Mouse (Mus musculus): ENCODE data around the gene Npat. TPM values are rescaled to one million over a fixed set of nuclear protein-coding genes. Genes with fewer than 3 reads are reported as not detected.
A peak's percentile ranks its signal among the peaks of the same experiment; 100 is the strongest.

Npat gene
- polyA plus RNA-seq, 1 experiment, result not detected

DNA sequence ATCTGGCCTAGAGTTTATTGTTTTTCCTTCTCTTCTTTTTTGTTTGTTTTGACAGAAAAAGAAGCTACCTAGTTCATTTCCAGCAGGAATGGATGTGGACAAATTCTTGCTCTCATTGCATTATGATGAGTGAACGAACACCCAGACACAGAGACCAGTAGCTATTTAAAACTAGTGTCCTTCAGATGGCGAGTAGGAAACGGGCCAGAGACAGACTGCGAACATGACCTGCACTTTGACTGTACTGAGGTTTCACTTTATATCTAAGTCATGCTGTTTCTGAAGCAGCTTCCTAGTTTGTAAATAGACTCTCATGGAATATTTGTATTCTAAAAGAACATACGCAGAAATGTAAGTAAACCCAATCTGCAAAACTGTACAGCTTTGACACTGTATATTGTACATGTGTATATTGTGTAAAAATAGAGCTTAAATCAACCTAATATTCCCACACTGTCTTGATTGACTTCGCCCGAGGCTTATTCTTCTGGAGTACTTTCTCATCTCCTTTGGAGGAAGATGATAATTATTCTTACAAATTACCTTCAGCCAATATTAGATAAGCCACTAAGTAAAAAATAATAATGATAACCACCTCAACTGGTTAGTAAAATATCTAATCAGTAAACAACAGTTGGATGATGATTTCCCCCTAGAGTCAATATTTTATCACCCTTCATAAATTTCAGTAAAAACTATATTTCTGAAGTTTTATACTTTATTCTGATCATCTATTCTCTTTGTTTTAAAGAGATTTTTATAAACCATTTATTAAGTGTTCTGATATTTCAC is 35.9 kb downstream of the Npat start:
- WGBS, result 89% methylated on average over 7 of the region's 7 CpGs

DNA sequence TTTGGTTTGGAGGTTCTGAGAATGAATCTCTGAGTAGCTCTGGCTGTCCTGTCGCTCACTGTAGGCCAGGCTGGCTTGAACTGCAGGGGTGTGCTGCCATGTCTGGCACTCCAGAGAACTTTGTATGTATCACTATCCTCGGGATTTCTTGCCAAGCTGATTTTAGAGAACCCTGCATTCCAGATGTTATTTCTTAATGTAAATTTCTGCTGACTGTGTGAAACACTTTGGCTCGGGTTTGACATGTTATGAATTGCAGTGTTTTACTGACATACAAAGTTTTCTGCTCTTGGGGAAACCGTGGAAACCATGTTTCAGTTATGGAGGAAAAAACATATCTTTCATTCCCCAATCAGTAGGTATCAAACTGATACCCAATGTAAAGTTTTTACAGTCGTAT is 38.9 kb downstream of the Npat start:
- TF ChIP-seq CTCF (IDR thresholded peaks at IDR 0.05; ENCODE audit: insufficient read depth, low read depth, low read length) (no peak), POLR2A (IDR thresholded peaks at IDR 0.05; ENCODE audit: insufficient read depth, low read depth, low read length) (no peak)
- H3K4me1 ChIP-seq (ENCODE audit: control insufficient read depth, insufficient read depth, low read length), result no peaks in the 10 kb centered on the region
- H3K27ac ChIP-seq (ENCODE audit: insufficient read depth, low read depth, low read length), result no peak overlapping the region
- 93% methylated on average over 5 of the region's 5 CpGs for WGBS
- H3K4me3 ChIP-seq (ENCODE audit: insufficient read depth, low read depth, low read length), result no peak overlapping the region

More for the DNA sequence above, 35.9 kb downstream of the Npat start:
- Histone ChIP-seq H3K4me1 (ENCODE audit: control insufficient read depth, insufficient read depth, low read length) (no peaks in the 10 kb centered on the region), H3K27ac (ENCODE audit: insufficient read depth, low read depth, low read length) (no peak overlapping the region), H3K4me3 (ENCODE audit: insufficient read depth, low read depth, low read length) (no peak overlapping the region)
- TF ChIP-seq CTCF (IDR thresholded peaks at IDR 0.05; ENCODE audit: insufficient read depth, low read depth, low read length) (no peak), POLR2A (IDR thresholded peaks at IDR 0.05; ENCODE audit: insufficient read depth, low read depth, low read length) (no peak)

DNA sequence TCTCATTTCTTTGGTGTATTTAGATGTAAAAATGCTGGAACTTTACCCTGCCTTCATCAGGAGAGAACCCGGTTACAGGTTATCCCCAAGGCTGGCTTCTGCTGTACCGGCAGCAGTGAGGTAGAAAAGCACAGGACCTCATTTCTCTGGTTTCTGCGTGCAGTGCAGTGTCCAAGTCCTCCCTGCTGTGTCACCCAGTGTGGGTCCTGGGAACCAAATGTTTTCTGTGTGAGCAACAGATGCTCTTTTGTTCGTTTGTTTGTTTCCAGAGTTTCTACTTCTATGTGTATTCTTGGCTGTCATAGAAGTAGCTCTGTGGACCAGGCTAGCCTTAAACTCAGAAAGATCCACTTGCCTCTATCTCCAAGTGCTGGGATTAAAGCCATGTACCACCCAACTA is 45.0 kb downstream of the Npat start:
- TF ChIP-seq CTCF (IDR thresholded peaks at IDR 0.05; ENCODE audit: insufficient read depth, low read depth, low read length), result no peak
- no peak for TF ChIP-seq POLR2A (IDR thresholded peaks at IDR 0.05; ENCODE audit: insufficient read depth, low read depth, low read length)
- no peak overlapping the region for H3K4me3 ChIP-seq (ENCODE audit: insufficient read depth, low read depth, low read length)
- no peaks in the 10 kb centered on the region for H3K4me1 ChIP-seq (ENCODE audit: control insufficient read depth, insufficient read depth, low read length)
- no peak overlapping the region for H3K27ac ChIP-seq (ENCODE audit: insufficient read depth, low read depth, low read length)
- 69% methylated on average over 4 of the region's 4 CpGs for WGBS

DNA sequence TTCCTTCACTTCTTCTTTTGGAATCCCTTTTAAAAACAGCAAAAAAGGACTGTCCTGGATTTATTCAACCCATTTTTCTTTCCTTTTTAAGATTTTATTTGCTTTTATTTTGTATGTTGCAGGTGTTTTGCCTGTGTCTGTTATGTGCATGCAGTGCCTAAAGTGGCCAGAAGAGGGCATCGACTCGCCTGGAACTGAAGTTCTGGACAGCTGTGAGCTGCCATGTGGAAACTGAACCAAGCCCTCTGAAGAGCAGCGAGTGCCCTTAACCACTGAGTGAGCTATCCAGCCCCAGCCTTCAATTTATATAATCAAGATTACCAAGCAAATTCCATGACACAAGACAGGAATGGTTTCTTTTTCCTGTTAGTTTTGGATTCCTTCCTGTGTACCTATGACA is 57.9 kb downstream of the Npat start:
- TF ChIP-seq POLR2A (IDR thresholded peaks at IDR 0.05; ENCODE audit: insufficient read depth, low read depth, low read length), result no peak
- TF ChIP-seq CTCF (IDR thresholded peaks at IDR 0.05; ENCODE audit: insufficient read depth, low read depth, low read length), result peak; percentile 41; the same call in 1 of the 2 replicates
- Histone ChIP-seq H3K27ac (ENCODE audit: insufficient read depth, low read depth, low read length) (no peak overlapping the region), H3K4me3 (ENCODE audit: insufficient read depth, low read depth, low read length) (no peak overlapping the region), H3K4me1 (ENCODE audit: control insufficient read depth, insufficient read depth, low read length) (peaks cover 4% of the 10 kb centered on the region)
- 0% methylated on average over 3 of the region's 3 CpGs for WGBS

DNA sequence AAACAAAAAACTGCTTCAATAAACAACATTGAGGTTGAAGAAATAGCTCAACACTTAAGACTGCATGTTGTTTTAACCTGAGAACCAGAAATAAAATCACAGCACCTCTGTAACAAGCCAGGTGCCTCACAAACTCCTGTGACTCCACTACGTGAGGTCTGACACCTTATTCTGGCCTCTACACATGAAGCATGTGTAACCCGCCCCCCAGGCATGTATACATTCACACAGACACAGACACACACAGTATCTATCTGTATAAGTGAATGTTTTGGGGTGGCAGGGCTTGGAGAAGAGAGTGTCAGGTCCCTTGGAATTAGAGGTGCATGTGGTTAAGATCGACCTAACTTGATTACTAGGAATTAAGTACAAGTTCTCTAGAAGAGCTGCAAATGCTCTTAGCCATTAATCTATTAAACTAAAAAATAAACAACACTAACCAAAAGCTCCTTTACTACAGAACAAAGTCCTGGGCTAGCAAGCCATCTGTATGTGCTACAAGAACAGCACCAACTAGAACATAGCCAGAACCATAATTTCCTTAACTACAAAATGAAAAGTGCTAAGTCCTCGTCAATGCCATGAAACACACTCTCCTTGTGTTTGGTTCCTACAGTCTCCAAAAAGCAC is 60.2 kb downstream of the Npat start:
- Histone ChIP-seq H3K27ac (ENCODE audit: insufficient read depth, low read depth, low read length) (no peak overlapping the region), H3K4me1 (ENCODE audit: control insufficient read depth, insufficient read depth, low read length) (peaks cover 4% of the 10 kb centered on the region), H3K4me3 (ENCODE audit: insufficient read depth, low read depth, low read length) (no peak overlapping the region)
- 91% methylated on average over 4 of the region's 4 CpGs for WGBS
- TF ChIP-seq POLR2A (IDR thresholded peaks at IDR 0.05; ENCODE audit: insufficient read depth, low read depth, low read length), result no peak
- no peak for TF ChIP-seq CTCF (IDR thresholded peaks at IDR 0.05; ENCODE audit: insufficient read depth, low read depth, low read length)

DNA sequence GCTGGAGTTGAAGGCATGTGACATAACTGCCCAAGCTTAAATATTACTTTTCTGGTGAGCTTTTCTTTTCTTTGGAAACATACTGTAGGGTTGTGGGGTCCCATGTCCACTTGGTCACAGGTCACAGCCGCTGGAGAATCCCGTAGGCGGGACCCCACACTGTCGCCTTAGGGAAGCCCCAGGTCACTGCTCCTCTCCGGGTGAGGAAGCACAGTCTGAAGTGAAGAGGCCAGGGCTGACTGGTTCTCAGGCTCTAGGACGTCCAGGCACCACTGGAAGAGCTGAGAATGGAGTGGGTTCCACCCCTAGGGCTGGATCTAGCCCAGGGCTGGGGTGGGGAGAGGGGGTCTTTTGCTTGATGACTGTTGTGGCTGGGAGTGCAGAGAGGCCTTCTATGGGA is 61.8 kb downstream of the Npat start:
- H3K4me3 ChIP-seq (ENCODE audit: insufficient read depth, low read depth, low read length), result no peak overlapping the region
- peaks cover 4% of the 10 kb centered on the region for H3K4me1 ChIP-seq (ENCODE audit: control insufficient read depth, insufficient read depth, low read length)
- 83% methylated on average over 6 of the region's 6 CpGs for WGBS
- TF ChIP-seq POLR2A (IDR thresholded peaks at IDR 0.05; ENCODE audit: insufficient read depth, low read depth, low read length) (no peak), CTCF (IDR thresholded peaks at IDR 0.05; ENCODE audit: insufficient read depth, low read depth, low read length) (no peak)
- H3K27ac ChIP-seq (ENCODE audit: insufficient read depth, low read depth, low read length), result no peak overlapping the region

DNA sequence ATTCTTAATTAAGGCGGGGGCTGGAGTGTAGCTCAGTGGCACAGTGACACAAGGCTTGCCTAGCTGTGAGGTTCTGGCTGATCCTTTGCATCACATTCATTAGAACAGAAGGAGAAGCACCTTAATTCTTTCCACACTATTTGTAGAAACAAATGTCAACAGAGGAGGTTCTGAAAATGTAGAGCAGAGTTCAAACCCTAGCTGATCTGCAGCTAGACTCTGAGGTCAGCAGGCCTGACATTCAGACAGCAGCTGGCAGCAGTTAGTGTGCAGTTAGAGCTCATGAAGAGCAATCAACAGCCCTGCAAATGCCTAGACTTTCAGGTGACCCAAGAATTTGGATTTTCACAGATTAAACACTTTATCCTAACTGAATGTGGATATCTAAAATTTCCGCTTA is 64.7 kb downstream of the Npat start:
- H3K4me1 ChIP-seq (ENCODE audit: control insufficient read depth, insufficient read depth, low read length), result peaks cover 18% of the 10 kb centered on the region
- H3K4me3 ChIP-seq (ENCODE audit: insufficient read depth, low read depth, low read length), result no peak overlapping the region
- TF ChIP-seq CTCF (IDR thresholded peaks at IDR 0.05; ENCODE audit: insufficient read depth, low read depth, low read length) (no peak), POLR2A (IDR thresholded peaks at IDR 0.05; ENCODE audit: insufficient read depth, low read depth, low read length) (no peak)
- WGBS, result 98% methylated on average over 2 of the region's 2 CpGs
- no peak overlapping the region for H3K27ac ChIP-seq (ENCODE audit: insufficient read depth, low read depth, low read length)

DNA sequence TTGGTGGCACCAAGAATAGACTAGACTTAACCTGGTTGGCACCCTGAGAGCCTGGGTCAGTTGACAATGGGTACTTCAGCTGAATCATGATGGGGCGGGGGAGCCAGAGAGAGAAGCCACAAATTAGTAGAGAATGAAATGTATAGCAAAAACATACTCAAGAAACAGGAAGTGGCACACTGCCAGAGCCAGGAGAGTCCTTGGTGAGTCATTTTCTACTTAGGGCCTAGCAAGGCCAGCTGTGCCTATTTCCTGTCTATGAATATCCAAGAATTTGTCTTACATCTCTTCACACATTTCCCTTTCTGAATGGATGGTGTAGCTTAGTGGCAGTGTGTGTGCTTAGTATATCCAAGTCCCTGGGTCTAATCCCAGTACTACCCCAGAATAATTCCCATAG is 66.5 kb downstream of the Npat start:
- Histone ChIP-seq H3K27ac (ENCODE audit: insufficient read depth, low read depth, low read length) (no peak overlapping the region), H3K4me3 (ENCODE audit: insufficient read depth, low read depth, low read length) (no peak overlapping the region), H3K4me1 (ENCODE audit: control insufficient read depth, insufficient read depth, low read length) (peaks cover 19% of the 10 kb centered on the region)
- no peak for TF ChIP-seq CTCF (IDR thresholded peaks at IDR 0.05; ENCODE audit: insufficient read depth, low read depth, low read length)
- no peak for TF ChIP-seq POLR2A (IDR thresholded peaks at IDR 0.05; ENCODE audit: insufficient read depth, low read depth, low read length)
- WGBS, result 69% methylated on average over 1 of the region's 1 CpGs

DNA sequence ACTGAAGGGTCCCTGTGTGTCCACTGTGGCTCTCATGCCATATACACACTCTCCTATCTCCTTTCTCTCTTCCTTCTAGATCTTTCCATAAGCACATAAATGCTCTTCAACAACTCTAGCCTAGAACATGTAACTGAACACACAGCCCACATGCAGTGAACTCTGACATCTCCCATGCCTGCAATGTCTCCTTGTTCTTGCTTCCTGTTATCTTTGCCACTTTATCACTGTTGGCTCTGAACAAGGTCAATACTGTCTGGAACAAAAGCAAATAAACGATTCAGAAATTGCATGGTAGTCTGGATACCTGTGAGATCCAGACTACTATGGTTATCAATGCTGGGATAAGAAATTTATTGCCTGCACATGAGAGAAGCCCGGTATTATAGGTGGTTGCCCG is 67.0 kb downstream of the Npat start:
- TF ChIP-seq CTCF (IDR thresholded peaks at IDR 0.05; ENCODE audit: insufficient read depth, low read depth, low read length) (no peak), POLR2A (IDR thresholded peaks at IDR 0.05; ENCODE audit: insufficient read depth, low read depth, low read length) (no peak)
- 87% methylated on average over 3 of the region's 3 CpGs for WGBS
- Histone ChIP-seq H3K27ac (ENCODE audit: insufficient read depth, low read depth, low read length) (no peak overlapping the region), H3K4me1 (ENCODE audit: control insufficient read depth, insufficient read depth, low read length) (peaks cover 16% of the 10 kb centered on the region), H3K4me3 (ENCODE audit: insufficient read depth, low read depth, low read length) (no peak overlapping the region)
